Mouse (Mus musculus) limb, embryonic 10.5 days (tissue): ENCODE data around the gene Hist2h3c2. TPM values are rescaled to one million over a fixed set of nuclear protein-coding genes. Genes with fewer than 3 reads are reported as not detected.
"Not testable (repeated sequence)": the region's sequence is repeated elsewhere in the genome, so short reads cannot be mapped to it uniquely, and the experiment has no call there.

Source experiments
- DNase-seq: peaks from one replicate; pipeline ENCODE4 v3.0.0-alpha.2; 2017; ENCODE audit warnings: low spot score
- H3K27ac ChIP-seq: fragments of 300-500 bp; sonication (generic); 2 replicates; pipeline ENCODE4 v1.5.1; 2016; ENCODE audit warnings: mild to moderate bottlenecking
- H3K27me3 ChIP-seq: fragments of 300-500 bp; sonication (generic); 2 replicates; pipeline ENCODE4 v1.6.1; 2016; ENCODE audit warnings: low read depth, mild to moderate bottlenecking; ENCODE audit not compliant: poor library complexity, severe bottlenecking
- H3K36me3 ChIP-seq: fragments of 300-500 bp; sonication (generic); 2 replicates; pipeline ENCODE4 v1.6.1; 2016; ENCODE audit warnings: mild to moderate bottlenecking, moderate library complexity
- H3K4me1 ChIP-seq: fragments of 300-500 bp; sonication (generic); 2 replicates; pipeline ENCODE4 v1.6.1; 2016
- H3K4me3 ChIP-seq: fragments of 300-500 bp; sonication (generic); 2 replicates; pipeline ENCODE4 v1.5.1; 2016; ENCODE audit warnings: mild to moderate bottlenecking, moderate library complexity
- H3K9me3 ChIP-seq: fragments of 300-500 bp; sonication (generic); replicated peaks from 2 replicates; pipeline ENCODE4 v1.6.1; 2016; ENCODE audit warnings: mild to moderate bottlenecking
- WGBS: fragments of 180-500 bp; shearing (Covaris S2); methylation state at CpG from one replicate; pipeline ENCODE4 v1.1.7; 2016; 5-methylcytosine and 5-hydroxymethylcytosine counted together
- polyA plus RNA-seq: library from polyadenylated mRNA; unstranded; fragments of >200 nt; fragmentation: Nextera tagmentation; extraction: Ambion mirVana; gene quantifications from 2 replicates; pipeline ENCODE4 v1.2.1, GENCODE M21; 2016

Hist2h3c2 gene
- polyA plus RNA-seq, 1 experiment from 2014 or later = 7.3 TPM

- peak within 1 kb of the TSS; percentile 65 for H3K4me3 ChIP-seq
- H3K4me1 ChIP-seq = peaks cover 29% of the 10 kb centered on the region
- no peaks in the 10 kb centered on the region for H3K27me3 ChIP-seq
- under 1% methylated on average over 43 of the region's 43 CpGs for WGBS
- no peaks in the 10 kb centered on the region for H3K36me3 ChIP-seq
- peak; percentile 80 for DNase-seq
- H3K27ac ChIP-seq = peak within 1 kb of the TSS; percentile 97
- no peaks in the 10 kb centered on the region for H3K9me3 ChIP-seq
These were observed 17.9 kb downstream of the Hist2h3c2 start, which contains the start of the genes Hist2h2ac and Hist2h2be for GRCm38 (mm10) chr3:96220765-96221639. Hist2h2ac (minus strand) TSS chr3:96220880. Hist2h2be (plus strand) TSS chr3:96221119.

GRCm38 (mm10) chr3:96220131-96220764 lies 18.7 kb downstream of the Hist2h3c2 start:
- WGBS = under 1% methylated on average over 31 of the region's 47 CpGs
- H3K9me3 ChIP-seq, H3K27me3 ChIP-seq, H3K36me3 ChIP-seq: not testable (repeated sequence)
- peak; percentile 59 for DNase-seq
- peak overlapping the region; percentile 97 for H3K27ac ChIP-seq
- peak overlapping the region; percentile 65 for H3K4me3 ChIP-seq
- H3K4me1 ChIP-seq = peaks cover 28% of the 10 kb centered on the region

GRCm38 (mm10) chr3:96219661-96220130 lies 19.2 kb downstream of the Hist2h3c2 start, which contains the start of the genes Bola1 and Hist2h2ab:
Bola1 (minus strand) TSS chr3:96219709.
Hist2h2ab (plus strand) TSS chr3:96219865.
- Histone ChIP-seq H3K4me1 (peaks cover 28% of the 10 kb centered on the region), H3K9me3 (no peaks in the 10 kb centered on the region), H3K27me3 (no peaks in the 10 kb centered on the region), H3K36me3 (no peaks in the 10 kb centered on the region), H3K4me3 (peak within 1 kb of the TSS; percentile 65), H3K27ac (peak within 1 kb of the TSS; percentile 97)
- peak; percentile 82 for DNase-seq
- under 1% methylated on average over 37 of the region's 37 CpGs for whole genome bisulfite sequencing

- peaks cover 28% of the 10 kb centered on the region for H3K4me1 ChIP-seq
- H3K36me3 ChIP-seq = no peaks in the 10 kb centered on the region
- H3K27me3 ChIP-seq = no peaks in the 10 kb centered on the region
- peak overlapping the region; percentile 65 for H3K4me3 ChIP-seq
- no peaks in the 10 kb centered on the region for H3K9me3 ChIP-seq
- WGBS = under 1% methylated on average over 12 of the region's 12 CpGs
- H3K27ac ChIP-seq = peak overlapping the region; percentile 97
- DNase-seq = peak; percentile 61
These were observed 19.7 kb downstream of the Hist2h3c2 start for GRCm38 (mm10) chr3:96219191-96219641.

GRCm38 (mm10) chr3:96209242-96209641 lies 29.7 kb downstream of the Hist2h3c2 start:
- Histone ChIP-seq H3K27me3 (no peaks in the 10 kb centered on the region), H3K4me3 (no peak overlapping the region), H3K27ac (no peak overlapping the region), H3K36me3 (no peaks in the 10 kb centered on the region), H3K4me1 (peaks cover 23% of the 10 kb centered on the region), H3K9me3 (no peaks in the 10 kb centered on the region)
- no peak for DNase-seq
- WGBS = 24% methylated on average over 15 of the region's 15 CpGs

GRCm38 (mm10) chr3:96207819-96208218 lies 31.1 kb downstream of the Hist2h3c2 start:
- no peak overlapping the region for H3K4me3 ChIP-seq
- no peaks in the 10 kb centered on the region for H3K27me3 ChIP-seq
- no peaks in the 10 kb centered on the region for H3K36me3 ChIP-seq
- WGBS = 91% methylated on average over 3 of the region's 3 CpGs
- H3K9me3 ChIP-seq = no peaks in the 10 kb centered on the region
- DNase-seq = no peak
- no peak overlapping the region for H3K27ac ChIP-seq
- peaks cover 13% of the 10 kb centered on the region for H3K4me1 ChIP-seq

- Histone ChIP-seq H3K9me3 (no peaks in the 10 kb centered on the region), H3K27ac (no peak overlapping the region), H3K27me3 (no peaks in the 10 kb centered on the region), H3K4me1 (peaks cover 21% of the 10 kb centered on the region), H3K4me3 (no peak overlapping the region), H3K36me3 (peaks cover 10% of the 10 kb centered on the region)
- 62% methylated on average over 2 of the region's 2 CpGs for WGBS
- no peak for DNase-seq
These were observed 39.2 kb downstream of the Hist2h3c2 start for GRCm38 (mm10) chr3:96199731-96200130.

GRCm38 (mm10) chr3:96198601-96199251 lies 40.2 kb downstream of the Hist2h3c2 start:
- 24% methylated on average over 7 of the region's 8 CpGs for WGBS
- H3K27ac ChIP-seq, H3K36me3 ChIP-seq, H3K27me3 ChIP-seq, DNase-seq, H3K9me3 ChIP-seq: not testable (repeated sequence)
- peak overlapping the region; percentile 13; the same call in 1 of the 2 replicates for H3K4me3 ChIP-seq
- H3K4me1 ChIP-seq = peaks cover 22% of the 10 kb centered on the region

- H3K27me3 ChIP-seq = no peaks in the 10 kb centered on the region
- H3K4me3 ChIP-seq = peak overlapping the region; percentile 66
- WGBS = 6% methylated on average over 6 of the region's 6 CpGs
- H3K4me1 ChIP-seq = peaks cover 27% of the 10 kb centered on the region
- DNase-seq = no peak
- H3K36me3 ChIP-seq = peaks cover 13% of the 10 kb centered on the region
- H3K27ac ChIP-seq = peak overlapping the region; percentile 98
- no peaks in the 10 kb centered on the region for H3K9me3 ChIP-seq
These were observed 40.7 kb downstream of the Hist2h3c2 start for GRCm38 (mm10) chr3:96198181-96198580.

- H3K27me3 ChIP-seq = no peaks in the 10 kb centered on the region
- no peaks in the 10 kb centered on the region for H3K9me3 ChIP-seq
- WGBS = under 1% methylated on average over 50 of the region's 50 CpGs
- H3K36me3 ChIP-seq = peaks cover 13% of the 10 kb centered on the region
- H3K27ac ChIP-seq = peak overlapping the region; percentile 98
- H3K4me3 ChIP-seq = peak overlapping the region; percentile 66
- peak; percentile 88 for DNase-seq
- H3K4me1 ChIP-seq = peaks cover 37% of the 10 kb centered on the region
These were observed 41.7 kb downstream of the Hist2h3c2 start for GRCm38 (mm10) chr3:96197129-96197749.

- Histone ChIP-seq H3K36me3 (peaks cover 13% of the 10 kb centered on the region), H3K9me3 (no peaks in the 10 kb centered on the region), H3K27me3 (no peaks in the 10 kb centered on the region), H3K4me1 (peaks cover 38% of the 10 kb centered on the region), H3K27ac (peak overlapping the region; percentile 98), H3K4me3 (peak overlapping the region; percentile 66)
- 23% methylated on average over 27 of the region's 27 CpGs for WGBS
- DNase-seq = no peak
These were observed 42.3 kb downstream of the Hist2h3c2 start for GRCm38 (mm10) chr3:96196437-96197128.
